14 mouse cellular contexts compared by ENCODE assay signal in genomic region chr12:78788266-78788873, GRCm38 (mm10). TPM values are rescaled to one million over a fixed set of nuclear protein-coding genes. Genes with fewer than 3 reads are reported as not detected.
DNase-seq lines count a peak whose midpoint lies in the region; ATAC-seq and TF ChIP-seq lines count a peak whose summit lies in the region.
"Had no signal": no experiment of that assay in that cellular context is flagged by ENCODE, and none has a peak within 500 bp of the region (broad histone marks: within the 10 kb centered on the region; RNA-seq: fewer than 3 reads in every experiment).

No protein-coding gene starts in this region.

- peak overlapping the region; percentile 3; the same call in 1 of the 2 replicates for H3K9ac ChIP-seq in liver, embryonic 16.5 days (ENCODE audit: low read depth, low read length)
- H3K9ac ChIP-seq in kidney, embryonic 14.5 days (ENCODE audit: low read depth, low read length) = no peak overlapping the region
- H3K9ac ChIP-seq: embryonic facial prominence, embryonic 12.5 days; lung, embryonic 15.5 days had no signal

- no peaks in the 10 kb centered on the region for H3K36me3 ChIP-seq in liver, embryonic 16.5 days (ENCODE audit: control insufficient read depth, insufficient read depth)
- no peaks in the 10 kb centered on the region for H3K36me3 ChIP-seq in kidney, embryonic 14.5 days (ENCODE audit: control insufficient read depth, insufficient read depth, low read length)
- H3K36me3 ChIP-seq: embryonic facial prominence, embryonic 12.5 days; lung, embryonic 15.5 days had no signal

- 13% methylated on average over 3 of the region's 3 CpGs for WGBS in liver, embryonic 16.5 days (ENCODE audit: insufficient replicate concordance)
- 28% methylated on average over 3 of the region's 3 CpGs for WGBS in kidney, embryonic 14.5 days

- peak overlapping the region; percentile 69 for H3K27ac ChIP-seq in layer of hippocampus, adult 2 months
- H3K27ac ChIP-seq in liver, embryonic 16.5 days (ENCODE audit: low read length) = no peak overlapping the region
- no peak overlapping the region for H3K27ac ChIP-seq in kidney, embryonic 14.5 days (ENCODE audit: low read depth, low read length)
- H3K27ac ChIP-seq: embryonic facial prominence, embryonic 12.5 days; lung, embryonic 15.5 days had no signal

- H3K4me2 ChIP-seq in liver, embryonic 16.5 days (ENCODE audit: low read depth, low read length) = no peak overlapping the region
- H3K4me2 ChIP-seq in kidney, embryonic 14.5 days (replicated peaks; ENCODE audit: low read depth, low read length) = no peak overlapping the region
- H3K4me2 ChIP-seq: embryonic facial prominence, embryonic 12.5 days; lung, embryonic 15.5 days had no signal

- no peak overlapping the region for H3K4me3 ChIP-seq in layer of hippocampus, adult 2 months
- H3K4me3 ChIP-seq in liver, embryonic 16.5 days (ENCODE audit: low read depth, low read length) = no peak overlapping the region
- no peak overlapping the region for H3K4me3 ChIP-seq in kidney, embryonic 14.5 days (ENCODE audit: low read length)
- H3K4me3 ChIP-seq: embryonic facial prominence, embryonic 12.5 days; lung, embryonic 15.5 days had no signal

- H3K4me1 ChIP-seq in liver, embryonic 16.5 days (ENCODE audit: control insufficient read depth, low read depth, low read length) = peaks cover 7% of the 10 kb centered on the region
- H3K4me1 ChIP-seq in kidney, embryonic 14.5 days (ENCODE audit: control insufficient read depth, insufficient read depth, low read length) = no peaks in the 10 kb centered on the region
- H3K4me1 ChIP-seq: embryonic facial prominence, embryonic 12.5 days had no signal

- no peaks in the 10 kb centered on the region for H3K9me3 ChIP-seq in liver, embryonic 16.5 days (replicated peaks; ENCODE audit: control insufficient read depth, low read length)
- H3K9me3 ChIP-seq in kidney, embryonic 14.5 days (ENCODE audit: control insufficient read depth, low read length) = no peaks in the 10 kb centered on the region
- H3K9me3 ChIP-seq: embryonic facial prominence, embryonic 12.5 days; lung, embryonic 15.5 days had no signal

- H3K27me3 ChIP-seq in liver, embryonic 16.5 days (ENCODE audit: control insufficient read depth, insufficient read depth, low read depth, low read length) = no peaks in the 10 kb centered on the region
- H3K27me3 ChIP-seq in kidney, embryonic 14.5 days (ENCODE audit: control insufficient read depth, insufficient read depth, low read length) = no peaks in the 10 kb centered on the region
- H3K27me3 ChIP-seq: embryonic facial prominence, embryonic 12.5 days; lung, embryonic 15.5 days had no signal

- DNase-seq in frontal cortex, postnatal 36 days (ENCODE audit: low spot score in 2 of 2) = peak; percentile 21 to 24
- no peak for DNase-seq in frontal cortex, postnatal 25 days (ENCODE audit: low spot score in 2 of 2)
- DNase-seq in layer of hippocampus, adult 2 months (ENCODE audit: low spot score in 2 of 2) = peak; percentile 35 to 58
- DNase-seq in layer of hippocampus, postnatal 25 days (ENCODE audit: extremely low spot score in 1 of 2, low spot score in 1 of 2) = no peak
- no peak for DNase-seq in lung, postnatal 10 days
- DNase-seq: adrenal gland, adult 2 months; cerebellum, adult 11 months; thymus, postnatal 14 days had no signal

- ATAC-seq in erythroblast, adult 5-6 weeks (replicated peaks; ENCODE audit: low FRiP score, poor library complexity, severe bottlenecking) = peak; percentile 46
- ATAC-seq in liver, embryonic 16.5 days (ENCODE audit: low read depth) = peak; percentile 74
- no peak for ATAC-seq in kidney, embryonic 14.5 days (ENCODE audit: low FRiP score, low TSS enrichment)
- ATAC-seq: midbrain, embryonic 16.5 days had no signal

- TF ChIP-seq CTCF in layer of hippocampus, adult 2 months (conservative IDR thresholded peaks at IDR 0.05) = no peak

RNA-seq across cellular contexts. Expression of gene Mpp5, which starts 39.7 kb away (rescaled TPM):
- 10 to 100 TPM; 31.4 to 31.7 TPM for total RNA-seq in layer of hippocampus, adult 2 months (2021)
- 10 to 100 TPM; 29.4 to 32.0 TPM for total RNA-seq in layer of hippocampus, postnatal 25 days (2021)
- total RNA-seq in erythroblast, adult 5-6 weeks (2015; ENCODE audit: low replicate concordance) = 2.1 and 14.8 TPM in 2 replicates
- total RNA-seq in erythroblast, adult 5-6 weeks (2017; ENCODE audit: low replicate concordance) = 5.5 and 21.2 TPM in 2 replicates
- polyA plus RNA-seq in liver, embryonic 16.5 days (2015; fragmentation: Nextera tagmentation; extraction: Ambion mirVana) = 5.3 and 8.5 TPM in 2 replicates
- polyA plus RNA-seq in kidney, embryonic 14.5 days (2014; fragmentation: Nextera tagmentation; extraction: Ambion mirVana) = 21.9 and 23.1 TPM in 2 replicates

Comparison
In these comparisons a context has a peak if more than half of its experiments do, and no peak if none do; other contexts are left out.
1. DNase-seq: peak in frontal cortex, postnatal 36 days (2 of 2) and layer of hippocampus, adult 2 months (2 of 2); none in frontal cortex, postnatal 25 days (0 of 2), layer of hippocampus, postnatal 25 days (0 of 2) and lung, postnatal 10 days (single experiment).